Mouse (Mus musculus) hindbrain, embryonic 11.5 days (tissue): Measurements from ENCODE around the gene Sept4. TPM values are rescaled to one million over a fixed set of nuclear protein-coding genes. Genes with fewer than 3 reads are reported as not detected.

Experiments
- ATAC-seq: fragments of 200-750 bp; cut with Nextera tagmentation; 2 replicates; pipeline ENCODE4 v1.8.0; 2017; ENCODE audit warnings: mild to moderate bottlenecking, moderate TSS enrichment, moderate library complexity; ENCODE audit not compliant: low FRiP score
- DNase-seq: peaks from one replicate; pipeline ENCODE4 v3.0.0-alpha.2; 2015; ENCODE audit warnings: low spot score
- H3K27ac ChIP-seq: fragments of 300-500 bp; sonication (generic); 2 replicates; pipeline ENCODE4 v1.5.1; 2014; ENCODE audit warnings: mild to moderate bottlenecking, low read depth, low read length
- H3K27me3 ChIP-seq: fragments of 300-500 bp; sonication (generic); 2 replicates; pipeline ENCODE4 v1.6.1; 2014; ENCODE audit warnings: mild to moderate bottlenecking, low read length, moderate library complexity, mixed read lengths; ENCODE audit not compliant: control insufficient read depth, insufficient read depth
- H3K36me3 ChIP-seq: fragments of 300-500 bp; sonication (generic); 2 replicates; pipeline ENCODE4 v1.6.1; 2014; ENCODE audit warnings: mild to moderate bottlenecking, low read length, moderate library complexity, mixed read lengths; ENCODE audit not compliant: control insufficient read depth, insufficient read depth
- H3K4me1 ChIP-seq: fragments of 300-500 bp; sonication (generic); replicated peaks from 2 replicates; pipeline ENCODE4 v1.6.1; 2014; ENCODE audit warnings: low read length, mixed read lengths; ENCODE audit not compliant: control insufficient read depth, insufficient read depth
- H3K4me2 ChIP-seq: fragments of 300-500 bp; sonication (generic); replicated peaks from 2 replicates; pipeline ENCODE4 v1.6.1; 2014; ENCODE audit warnings: mild to moderate bottlenecking, low read depth, low read length
- H3K4me3 ChIP-seq: fragments of 300-500 bp; sonication (generic); 2 replicates; pipeline ENCODE4 v1.5.1; 2014; ENCODE audit warnings: low read depth, low read length
- H3K9ac ChIP-seq: fragments of 300-500 bp; sonication (generic); 2 replicates; pipeline ENCODE4 v1.6.1; 2014; ENCODE audit warnings: low read depth, low read length
- H3K9me3 ChIP-seq: fragments of 300-500 bp; sonication (generic); 2 replicates; pipeline ENCODE4 v1.6.1; 2016; ENCODE audit warnings: low read length; ENCODE audit not compliant: control insufficient read depth
- WGBS: fragments of 180-500 bp; shearing (Covaris S2); extraction: QIAGEN DNeasy Blood & Tissue Kit; methylation state at CpG from one replicate; pipeline ENCODE4 v1.1.7; 2014; 5-methylcytosine and 5-hydroxymethylcytosine counted together
- polyA plus RNA-seq: library from polyadenylated mRNA; unstranded; fragments of >200 nt; fragmentation: Nextera tagmentation; extraction: Ambion mirVana; gene quantifications from 2 replicates; pipeline ENCODE4 v1.2.1, GENCODE M21; 2014

Sept4 gene
- polyA plus RNA-seq, result 9.0 and 11.6 TPM in 2 replicates

DNA sequence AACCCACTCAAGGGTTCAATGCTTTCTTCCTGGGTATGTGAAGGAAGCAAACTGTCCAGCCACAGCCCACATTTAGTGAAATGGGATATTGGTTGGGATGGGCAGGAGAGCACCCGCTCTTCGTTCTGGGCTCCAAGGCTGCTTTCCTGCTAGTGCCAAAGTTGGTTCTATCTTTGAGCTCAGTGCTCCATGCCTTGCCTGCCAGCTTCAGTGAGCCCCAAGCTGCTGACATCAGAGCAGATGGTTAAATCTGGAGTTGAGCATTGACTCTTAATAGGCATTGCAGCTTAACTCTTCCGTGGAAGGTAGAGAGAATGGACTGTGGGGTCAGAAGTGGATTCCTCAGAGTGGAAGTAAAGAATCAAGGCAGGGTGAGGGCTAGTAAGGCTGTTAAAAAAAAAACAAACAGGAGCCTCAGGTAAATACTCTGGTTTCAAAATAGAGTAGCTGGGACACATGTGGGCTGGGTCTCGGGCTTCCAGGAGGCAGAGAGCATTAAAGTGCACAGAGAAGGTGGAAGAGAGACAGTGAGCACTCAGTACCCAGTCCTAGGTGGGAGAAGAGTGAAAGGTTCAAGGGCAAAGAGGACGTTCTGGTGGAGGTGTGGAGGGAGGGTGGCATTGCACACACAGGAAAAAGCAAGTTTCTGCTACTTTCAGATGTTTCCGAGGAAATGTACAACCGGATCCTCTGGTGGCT lies at the start of gene Sept4:
Sept4 (plus strand) TSS at position 649 of the 699 bp plus-strand sequence.
- Histone ChIP-seq H3K27ac (no peak within 1 kb of the TSS), H3K36me3 (no peaks in the 10 kb centered on the region), H3K4me3 (no peak within 1 kb of the TSS), H3K4me2 (no peak within 1 kb of the TSS), H3K9ac (no peak within 1 kb of the TSS), H3K27me3 (no peaks in the 10 kb centered on the region), H3K4me1 (no peaks in the 10 kb centered on the region), H3K9me3 (no peaks in the 10 kb centered on the region)
- WGBS, result 83% methylated on average over 7 of the region's 7 CpGs
- ATAC-seq, result no peak
- no peak for DNase-seq

DNA sequence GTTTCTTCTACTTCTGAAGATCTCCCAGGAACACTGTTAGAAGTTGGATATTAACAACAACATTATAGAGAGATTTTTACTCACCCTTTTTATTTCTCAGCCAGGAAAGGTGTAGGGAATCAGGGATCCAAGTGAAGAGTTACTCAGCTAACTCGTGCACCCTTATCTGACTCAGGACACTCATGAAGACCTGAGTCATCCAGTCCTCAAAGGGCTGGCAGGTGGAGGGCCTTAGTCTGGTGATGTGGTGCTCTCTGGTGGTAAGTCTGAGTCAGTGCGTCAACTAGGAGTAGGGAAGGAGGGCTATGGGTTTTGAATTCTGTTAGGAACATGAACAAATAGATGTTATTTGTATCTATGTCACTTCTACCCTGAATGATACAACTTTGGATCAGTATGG lies 49.4 kb upstream of the Sept4 start:
- no peaks in the 10 kb centered on the region for H3K27me3 ChIP-seq
- no peak overlapping the region for H3K9ac ChIP-seq
- H3K4me3 ChIP-seq, result no peak overlapping the region
- no peaks in the 10 kb centered on the region for H3K9me3 ChIP-seq
- no peaks in the 10 kb centered on the region for H3K4me1 ChIP-seq
- DNase-seq (peak; percentile 35), ATAC-seq (no peak)
- H3K4me2 ChIP-seq, result no peak overlapping the region
- H3K36me3 ChIP-seq, result no peaks in the 10 kb centered on the region
- no peak overlapping the region for H3K27ac ChIP-seq
- 13% methylated on average over 2 of the region's 2 CpGs for WGBS

GRCm38 (mm10) chr11:87523466-87523865 lies 45.2 kb upstream of the Sept4 start:
- ATAC-seq (no peak), DNase-seq (no peak)
- WGBS, result 73% methylated on average over 5 of the region's 5 CpGs
- no peaks in the 10 kb centered on the region for H3K9me3 ChIP-seq
- H3K4me2 ChIP-seq, result no peak overlapping the region
- H3K9ac ChIP-seq, result no peak overlapping the region
- no peak overlapping the region for H3K27ac ChIP-seq
- H3K27me3 ChIP-seq, result no peaks in the 10 kb centered on the region
- no peak overlapping the region for H3K4me3 ChIP-seq
- no peaks in the 10 kb centered on the region for H3K4me1 ChIP-seq
- H3K36me3 ChIP-seq, result no peaks in the 10 kb centered on the region

DNA sequence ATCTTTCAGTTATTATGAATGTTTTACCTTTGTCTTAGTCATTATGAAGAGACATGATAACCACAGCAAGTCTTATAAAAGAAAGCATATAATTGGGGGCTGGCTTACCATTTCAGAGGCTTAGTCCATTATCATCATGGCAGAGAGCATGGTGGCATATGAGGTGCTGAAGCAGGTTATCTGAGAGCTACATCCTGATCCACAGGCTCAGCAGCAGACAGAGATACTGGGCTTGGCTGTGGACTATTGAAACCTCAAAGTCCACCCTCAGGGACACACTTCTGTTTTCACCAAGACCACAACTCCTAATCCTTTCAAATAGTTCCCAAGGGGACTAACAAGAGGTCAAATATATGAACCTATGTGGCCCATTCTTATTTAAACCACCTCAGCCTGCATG lies 44.7 kb upstream of the Sept4 start:
- Histone ChIP-seq H3K27ac (no peak overlapping the region), H3K9me3 (no peaks in the 10 kb centered on the region), H3K36me3 (no peaks in the 10 kb centered on the region), H3K9ac (no peak overlapping the region), H3K4me1 (no peaks in the 10 kb centered on the region), H3K4me3 (no peak overlapping the region), H3K27me3 (no peaks in the 10 kb centered on the region), H3K4me2 (no peak overlapping the region)
- DNase-seq (no peak), ATAC-seq (no peak)

GRCm38 (mm10) chr11:87524780-87525179 lies 43.9 kb upstream of the Sept4 start:
- no peaks in the 10 kb centered on the region for H3K4me1 ChIP-seq
- DNase-seq (no peak), ATAC-seq (no peak)
- no peak overlapping the region for H3K27ac ChIP-seq
- no peaks in the 10 kb centered on the region for H3K9me3 ChIP-seq
- H3K9ac ChIP-seq, result no peak overlapping the region
- H3K27me3 ChIP-seq, result no peaks in the 10 kb centered on the region
- no peak overlapping the region for H3K4me2 ChIP-seq
- no peaks in the 10 kb centered on the region for H3K36me3 ChIP-seq
- H3K4me3 ChIP-seq, result no peak overlapping the region

- H3K4me1 ChIP-seq, result no peaks in the 10 kb centered on the region
- ATAC-seq (no peak), DNase-seq (no peak)
- H3K4me2 ChIP-seq, result no peak overlapping the region
- no peak overlapping the region for H3K9ac ChIP-seq
- H3K4me3 ChIP-seq, result no peak overlapping the region
- no peaks in the 10 kb centered on the region for H3K27me3 ChIP-seq
- H3K9me3 ChIP-seq, result no peaks in the 10 kb centered on the region
- WGBS, result 60% methylated on average over 3 of the region's 3 CpGs
- no peaks in the 10 kb centered on the region for H3K36me3 ChIP-seq
- no peak overlapping the region for H3K27ac ChIP-seq
These were observed 41.3 kb upstream of the Sept4 start for GRCm38 (mm10) chr11:87527364-87527763.

DNA sequence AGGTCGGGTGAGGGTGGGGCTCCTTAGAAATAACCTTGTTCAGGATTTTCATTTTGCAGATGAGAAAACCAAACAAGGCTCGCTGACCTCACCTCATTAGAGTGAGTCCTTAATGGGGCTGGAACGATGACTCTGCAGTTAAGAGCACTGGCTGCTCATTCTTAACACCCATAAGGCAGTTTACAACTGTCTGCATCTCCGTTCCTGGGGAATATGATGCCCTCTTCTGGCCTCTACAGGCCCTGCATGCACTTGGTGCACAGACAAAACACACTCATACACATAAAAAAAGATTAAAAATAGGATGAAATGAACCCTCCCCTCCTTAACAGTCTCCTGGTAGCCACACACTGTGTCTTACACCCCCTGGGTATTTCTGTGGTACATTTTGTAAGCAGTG lies 40.7 kb upstream of the Sept4 start:
- Histone ChIP-seq H3K9me3 (no peaks in the 10 kb centered on the region), H3K9ac (no peak overlapping the region), H3K4me1 (no peaks in the 10 kb centered on the region), H3K4me3 (no peak overlapping the region), H3K36me3 (no peaks in the 10 kb centered on the region), H3K27ac (no peak overlapping the region), H3K4me2 (no peak overlapping the region), H3K27me3 (no peaks in the 10 kb centered on the region)
- 64% methylated on average over 4 of the region's 4 CpGs for WGBS
- DNase-seq, result peak; percentile 5
- ATAC-seq, result no peak

- 53% methylated on average over 6 of the region's 6 CpGs for WGBS
- peak; percentile 25 for DNase-seq
- H3K4me3 ChIP-seq, result no peak overlapping the region
These were observed 37.0 kb upstream of the Sept4 start for GRCm38 (mm10) chr11:87531695-87532094.

DNA sequence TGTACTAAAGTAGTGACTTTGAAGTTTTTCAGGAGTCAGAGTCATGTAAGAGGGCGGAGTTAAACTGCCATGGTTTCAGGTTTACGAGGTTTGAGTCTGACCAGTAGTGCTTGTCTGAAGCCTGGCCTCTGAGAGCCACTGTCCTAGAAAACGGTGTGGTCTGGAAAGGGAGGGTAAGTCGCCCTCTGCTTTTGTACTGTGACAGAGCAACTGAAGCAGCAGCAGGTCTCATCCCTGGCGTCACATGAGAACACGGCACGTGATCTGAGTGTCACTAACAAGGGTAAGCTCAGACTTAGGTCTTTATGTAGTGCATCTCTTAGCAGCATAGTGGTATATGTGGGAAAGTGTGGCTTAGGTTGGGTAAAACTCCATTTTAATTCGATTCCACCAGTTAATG lies 26.4 kb upstream of the Sept4 start:
- 42% methylated on average over 8 of the region's 8 CpGs for WGBS
- ATAC-seq (no peak), DNase-seq (no peak)
- no peak overlapping the region for H3K9ac ChIP-seq
- no peak overlapping the region for H3K4me3 ChIP-seq
- H3K4me2 ChIP-seq, result no peak overlapping the region
- H3K36me3 ChIP-seq, result no peaks in the 10 kb centered on the region
- H3K4me1 ChIP-seq, result no peaks in the 10 kb centered on the region
- no peak overlapping the region for H3K27ac ChIP-seq
- no peaks in the 10 kb centered on the region for H3K27me3 ChIP-seq
- no peaks in the 10 kb centered on the region for H3K9me3 ChIP-seq

More at GRCm38 (mm10) chr11:87531695-87532094, 37.0 kb upstream of the Sept4 start:
- Histone ChIP-seq H3K9me3 (no peaks in the 10 kb centered on the region), H3K36me3 (no peaks in the 10 kb centered on the region), H3K27ac (no peak overlapping the region), H3K4me2 (no peak overlapping the region), H3K4me1 (no peaks in the 10 kb centered on the region), H3K27me3 (no peaks in the 10 kb centered on the region), H3K9ac (no peak overlapping the region)
- ATAC-seq, result no peak
